Mouse (Mus musculus) adrenal gland, postnatal 25 days (tissue): ENCODE measurements around the gene Trim10. TPM values are rescaled to one million over a fixed set of nuclear protein-coding genes. Genes with fewer than 3 reads are reported as not detected.

Experiments used
- DNase-seq: peaks from one replicate; pipeline ENCODE4 v3.0.0; 2021; ENCODE audit warnings: mixed read lengths
- total RNA-seq: library from RNA; stranded (reverse); gene quantifications from 2 replicates; pipeline ENCODE4 v1.2.3, GENCODE M21; 2021

The Trim10 gene
- total RNA-seq, 1 experiment from 2014 or later: 0.27 TPM

GRCm38 (mm10) chr17:36914108-36914507 is 44.7 kb downstream of the Trim10 start:
- peak; percentile 82 for DNase-seq

- peak; percentile 70 for DNase-seq
Observed at GRCm38 (mm10) chr17:36915076-36915475, 45.7 kb downstream of the Trim10 start.

GRCm38 (mm10) chr17:36920239-36920638 is 50.9 kb downstream of the Trim10 start:
- peak; percentile 56 for DNase-seq

- DNase-seq: no peak
Observed at GRCm38 (mm10) chr17:36922715-36923114, 53.3 kb downstream of the Trim10 start.

- DNase-seq: no peak
Observed at GRCm38 (mm10) chr17:36923491-36923890, 54.1 kb downstream of the Trim10 start.

Other genes starting within 250 kb of the Trim10 start
- gene H2-M9, start 226.9 kb upstream of the Trim10 start, total RNA-seq: 0.30 TPM in 1 of 2 replicates, not detected in the other
- gene H2-M1, start 197.4 kb upstream of the Trim10 start, total RNA-seq: not detected in 2 replicates
- gene H2-M10.5, start 96.7 kb upstream of the Trim10 start, total RNA-seq: not detected in 2 replicates
- gene H2-M10.6, start 57.4 kb upstream of the Trim10 start, total RNA-seq: not detected in 2 replicates
- gene Trim26, start 32.4 kb upstream of the Trim10 start, total RNA-seq: 69.2 and 77.1 TPM in 2 replicates
- not detected in 2 replicates for gene Trim15, start 2.4 kb upstream of the Trim10 start, total RNA-seq
- gene Trim40, start 20.5 kb downstream of the Trim10 start, total RNA-seq: 0.61 TPM in 1 of 2 replicates, not detected in the other
- not detected in 2 replicates for gene Trim31, start 28.5 kb downstream of the Trim10 start, total RNA-seq
- 0.85 TPM in 1 of 2 replicates, not detected in the other for gene Rnf39, start 73.3 kb downstream of the Trim10 start, total RNA-seq
- 78.7 and 85.4 TPM in 2 replicates for gene Ppp1r11, start 82.2 kb downstream of the Trim10 start, total RNA-seq
- 33.8 and 41.3 TPM in 2 replicates for gene Znrd1, start 89.0 kb downstream of the Trim10 start, total RNA-seq
- gene Znrd1as, start 89.0 kb downstream of the Trim10 start, total RNA-seq: 16.5 and 21.2 TPM in 2 replicates
- not detected in 2 replicates for gene 2410137M14Rik, start 111.7 kb downstream of the Trim10 start, total RNA-seq
- gene H2-M5, start 120.0 kb downstream of the Trim10 start, total RNA-seq: not detected in 2 replicates
- gene Zfp57, start 131.6 kb downstream of the Trim10 start, total RNA-seq: 2.5 and 3.8 TPM in 2 replicates
- gene Mog, start 153.8 kb downstream of the Trim10 start, total RNA-seq: not detected in 2 replicates
- gene Gabbr1, start 176.4 kb downstream of the Trim10 start, total RNA-seq: 39.6 and 46.0 TPM in 2 replicates
- gene Olfr90, start 218.9 kb downstream of the Trim10 start, total RNA-seq: not detected in 2 replicates
- not detected in 2 replicates for gene Olfr91, start 228.7 kb downstream of the Trim10 start, total RNA-seq